Mouse (Mus musculus) liver, adult 10 weeks (tissue): ENCODE results near the gene Gpr68. TPM values are rescaled to one million over a fixed set of nuclear protein-coding genes. Genes with fewer than 3 reads are reported as not detected.

Source experiments
- polyA plus RNA-seq: library from polyadenylated mRNA; stranded (reverse); fragments of 350-450 nt; fragmentation: Illumina TruSeq; extraction: RNeasy Lipid Tissue Mini Kit (QIAGEN cat#74804); gene quantifications from one replicate; pipeline ENCODE4 v1.2.3, GENCODE M21; 2014; ENCODE audit warnings: low read depth, low replicate concordance

Gene Gpr68
- polyA plus RNA-seq = not detected

DNA sequence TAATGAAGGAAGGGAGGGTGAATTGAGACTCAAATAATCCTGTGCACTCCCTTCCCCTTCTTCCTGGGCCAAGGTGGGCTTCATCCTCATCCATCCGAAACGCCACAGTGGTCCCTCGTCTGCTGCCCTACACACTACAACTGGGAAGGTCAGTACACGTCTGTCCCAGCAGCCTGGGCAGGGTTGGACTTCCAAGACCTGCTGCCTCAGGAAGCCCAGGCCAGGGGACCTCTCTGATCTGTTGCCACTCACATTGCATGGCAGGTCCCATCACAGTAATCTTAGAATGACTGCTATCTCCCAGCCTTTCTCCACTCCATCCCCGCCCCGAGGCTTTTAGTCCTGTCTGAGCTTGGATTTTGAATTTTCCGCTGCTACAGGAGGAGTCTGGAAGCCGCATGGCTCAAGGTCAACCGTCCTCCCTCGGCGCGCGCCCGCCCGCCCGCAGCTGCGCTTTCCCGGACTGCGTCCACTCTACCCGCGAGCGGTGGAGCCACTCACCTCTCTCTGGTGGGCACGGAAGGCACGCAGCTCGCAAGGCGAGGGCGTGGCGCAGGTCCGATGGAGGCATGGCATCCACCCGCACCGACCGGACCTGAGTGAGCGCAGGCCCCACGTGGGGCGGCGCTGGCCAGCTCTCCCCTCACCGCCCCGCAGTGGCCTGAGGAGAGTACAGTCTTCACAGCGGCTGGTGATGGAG lies at the start of gene Gpr68:
Gpr68 (minus strand) TSS at position 601 of the 700 bp plus-strand sequence.

Other genes with a start within 250 kb of the Gpr68 start
- gene Rps6ka5, start 181.2 kb downstream of the Gpr68 start, polyA plus RNA-seq = 1.5 TPM
- gene Dglucy, start 129.1 kb downstream of the Gpr68 start, polyA plus RNA-seq = 16.0 TPM
- gene Ccdc88c, start 120.9 kb upstream of the Gpr68 start, polyA plus RNA-seq = 0.32 TPM
- gene Ppp4r3a, start 175.5 kb upstream of the Gpr68 start, polyA plus RNA-seq = 83.1 TPM